Mouse (Mus musculus) effector memory CD4-positive, alpha-beta T cell, adult 7 months (primary cell): ENCODE measurements around the gene Lilra6. TPM values are rescaled to one million over a fixed set of nuclear protein-coding genes. Genes with fewer than 3 reads are reported as not detected.

Experiments
- polyA plus RNA-seq: library from polyadenylated mRNA; unstranded; fragments of 100-300 nt; shearing (Covaris generic); gene quantifications from one replicate; pipeline ENCODE4 v1.2.1, GENCODE M21; 2017

The Lilra6 gene
- polyA plus RNA-seq: 0.15 TPM

GRCm38 (mm10) chr7:3915387-3915786, at the start of gene Lilra6:
Lilra6 (minus strand) TSS chr7:3915503.

GRCm38 (mm10) chr7:3898036-3898590, 17.2 kb downstream of the Lilra6 start, which contains the start of gene Gm14548:
Gm14548 (minus strand) TSS chr7:3898120.

Other genes with a start within 250 kb of the Lilra6 start
- 31.5 TPM for gene Leng1, start 249.7 kb downstream of the Lilra6 start, polyA plus RNA-seq
- 3.4 TPM for gene Tmc4, start 237.9 kb downstream of the Lilra6 start, polyA plus RNA-seq
- gene Tsen34, start 222.6 kb downstream of the Lilra6 start, polyA plus RNA-seq: 10.8 TPM
- 46.3 TPM for gene Mboat7, start 222.0 kb downstream of the Lilra6 start, polyA plus RNA-seq
- 1,838 TPM for gene Rps9, start 211.5 kb downstream of the Lilra6 start, polyA plus RNA-seq
- 0.62 TPM for gene Pirb, start 195.1 kb downstream of the Lilra6 start, polyA plus RNA-seq
- gene Gm15448, start 89.8 kb downstream of the Lilra6 start, polyA plus RNA-seq: not detected
- not detected for gene Pira2, start 70.5 kb downstream of the Lilra6 start, polyA plus RNA-seq
- gene Gm14548, start 17.4 kb downstream of the Lilra6 start, polyA plus RNA-seq: not detected
- gene Lair1, start 147.7 kb upstream of the Lilra6 start, polyA plus RNA-seq: 20.8 TPM
- gene Ttyh1, start 203.9 kb upstream of the Lilra6 start, polyA plus RNA-seq: 1.2 TPM
- 139 TPM for gene Leng8, start 221.5 kb upstream of the Lilra6 start, polyA plus RNA-seq
- 18.7 TPM for gene Leng9, start 234.9 kb upstream of the Lilra6 start, polyA plus RNA-seq
- gene Cdc42ep5, start 249.4 kb upstream of the Lilra6 start, polyA plus RNA-seq: not detected